Mouse (Mus musculus) erythroblast, embryonic 14.5 days (primary cell): ENCODE results near the gene Ppp1r1a.

ENCODE experiments used
- GATA1 ChIP-seq: IDR thresholded peaks from 2 replicates; pipeline ENCODE4 v1.6.1; 2012; ENCODE audit warnings: low read length, inconsistent platforms, mixed read lengths
- TAL1 ChIP-seq: IDR thresholded peaks from 3 replicates; pipeline ENCODE4 v1.6.1; 2012; ENCODE audit warnings: low read length, inconsistent platforms, mixed read lengths

- no peak for TF ChIP-seq TAL1
- TF ChIP-seq GATA1 = no peak
These were observed 53.3 kb downstream of the Ppp1r1a start for GRCm38 (mm10) chr15:103484490-103484889.
